Mouse (Mus musculus) adrenal gland, adult 2 months (tissue): ENCODE measurements around the gene Shisa5. TPM values are rescaled to one million over a fixed set of nuclear protein-coding genes. Genes with fewer than 3 reads are reported as not detected.
A peak's percentile ranks its signal among the peaks of the same experiment; 100 is the strongest.

Experiments used
- DNase-seq: peaks from one replicate; pipeline ENCODE4 v3.0.0; 2021
- polyA plus RNA-seq: library from polyadenylated mRNA; depleted of rRNA; stranded (reverse); fragments of >200 nt; gene quantifications from 2 replicates; pipeline ENCODE4 v1.2.3, GENCODE M21; 2012
- total RNA-seq, 2 experiments: library from RNA; stranded (reverse); gene quantifications; 2 replicates each; pipeline ENCODE4 v1.2.3; 2021

Shisa5 gene
- total and polyA plus RNA-seq, 3 experiments: 143 to 732 (median 167) TPM

- no peak for DNase-seq
These were observed 15.5 kb downstream of the Shisa5 start for GRCm38 (mm10) chr9:109053851-109054250.

- peak; percentile 87 for DNase-seq
These were observed 16.3 kb downstream of the Shisa5 start for GRCm38 (mm10) chr9:109054712-109055111.

GRCm38 (mm10) chr9:109055271-109056030, 17.1 kb downstream of the Shisa5 start:
- no peak for DNase-seq

- DNase-seq: no peak
These were observed 17.8 kb downstream of the Shisa5 start for GRCm38 (mm10) chr9:109056081-109056690.

GRCm38 (mm10) chr9:109056916-109057315, 18.6 kb downstream of the Shisa5 start:
- no peak for DNase-seq

GRCm38 (mm10) chr9:109057543-109057942, 19.2 kb downstream of the Shisa5 start:
- no peak for DNase-seq

- DNase-seq: no peak
These were observed 19.8 kb downstream of the Shisa5 start for GRCm38 (mm10) chr9:109058006-109058765.

- DNase-seq: peak; percentile 96
These were observed 21.0 kb downstream of the Shisa5 start, which contains the start of gene Trex1 for GRCm38 (mm10) chr9:109059136-109059903. Gene Trex1, minus strand, starts transcription at chr9:109059734.

- DNase-seq: no peak
These were observed 22.0 kb downstream of the Shisa5 start for GRCm38 (mm10) chr9:109060184-109060897.

GRCm38 (mm10) chr9:109060898-109061295, 22.5 kb downstream of the Shisa5 start:
- DNase-seq: no peak

- DNase-seq: no peak
These were observed 29.9 kb downstream of the Shisa5 start for GRCm38 (mm10) chr9:109068095-109068735.

- peak; percentile 95 for DNase-seq
These were observed 35.6 kb downstream of the Shisa5 start, which contains the start of gene Atrip for GRCm38 (mm10) chr9:109073661-109074573. Gene Atrip, minus strand, starts transcription at chr9:109074124.

- DNase-seq: no peak
These were observed 42.2 kb downstream of the Shisa5 start for GRCm38 (mm10) chr9:109080516-109080915.

- no peak for DNase-seq
These were observed 43.4 kb downstream of the Shisa5 start for GRCm38 (mm10) chr9:109081749-109082123.

GRCm38 (mm10) chr9:109082124-109082800, 43.9 kb downstream of the Shisa5 start, which contains the start of the genes Ccdc51 and Tma7:
Gene Ccdc51, plus strand, starts transcription at chr9:109082493.
Gene Tma7, minus strand, starts transcription at chr9:109082587.
- peak; percentile 93 for DNase-seq

GRCm38 (mm10) chr9:109084922-109085321, 46.6 kb downstream of the Shisa5 start:
- no peak for DNase-seq

- peak; percentile 36 for DNase-seq
These were observed 49.6 kb downstream of the Shisa5 start for GRCm38 (mm10) chr9:109087987-109088386.

- no peak for DNase-seq
These were observed 52.1 kb downstream of the Shisa5 start for GRCm38 (mm10) chr9:109090446-109090845.

GRCm38 (mm10) chr9:109091802-109092201, 53.4 kb downstream of the Shisa5 start:
- DNase-seq: no peak
